Mouse (Mus musculus): ENCODE measurements at regions not wholly inside any gene's neighbourhood (a gene's known extent, or its start where the extent isn't known, plus 50 kb on each side); places are given as distances from the start of the nearest gene placed in this dataset.

DNA sequence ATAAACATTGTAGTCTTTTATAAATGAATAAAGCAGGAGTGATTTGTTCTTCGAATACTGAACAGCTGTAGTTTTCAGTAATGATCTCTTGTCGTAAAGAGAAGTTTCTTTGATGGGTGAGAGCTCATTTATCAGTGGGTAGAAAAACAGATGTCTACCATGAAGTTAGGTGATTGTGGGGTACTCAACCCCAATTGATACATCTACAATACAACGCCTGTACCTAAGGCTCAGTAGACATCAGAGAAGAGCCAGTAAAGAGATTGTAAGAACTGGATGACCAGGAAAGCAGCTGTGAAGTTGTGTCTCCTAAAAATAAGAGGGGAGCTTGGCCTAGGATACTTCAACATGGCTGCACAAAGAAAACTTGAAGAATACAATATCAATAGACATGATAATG lies 143.1 kb upstream of the Ednrb start:
- Histone ChIP-seq H3K9me3 (ENCODE audit: low read length) (no peaks in the 10 kb centered on the region), H3K4me1 (ENCODE audit: insufficient read depth, low read length) (0 out of 2 replicates have a peak, but pooled peaks cover 3% of the 10 kb centered on the region), H3K4me2 (replicated peaks; ENCODE audit: low read depth, low read length) (no peak overlapping the region), H3K27ac (ENCODE audit: low read length) (no peak overlapping the region), H3K36me3 (ENCODE audit: insufficient read depth, low read length) (no peaks in the 10 kb centered on the region), H3K9ac (replicated peaks; ENCODE audit: low read length) (no peak overlapping the region), H3K4me3 (ENCODE audit: low read length) (no peak overlapping the region), H3K27me3 (ENCODE audit: insufficient read depth, low read length) (no peaks in the 10 kb centered on the region)
- no peak for ATAC-seq (ENCODE audit: low FRiP score, low TSS enrichment)
- 80% methylated on average over 3 of the region's 3 CpGs for whole genome bisulfite sequencing

- no peak overlapping the region for H3K27ac ChIP-seq (ENCODE audit: low read length)
- H3K4me3 ChIP-seq (ENCODE audit: low read length): no peak overlapping the region
- no peaks in the 10 kb centered on the region for H3K36me3 ChIP-seq (ENCODE audit: insufficient read depth, low read length)
- H3K4me2 ChIP-seq (replicated peaks; ENCODE audit: low read depth, low read length): no peak overlapping the region
- H3K9me3 ChIP-seq (ENCODE audit: low read length): no peaks in the 10 kb centered on the region
- ATAC-seq (ENCODE audit: low FRiP score, low TSS enrichment): no peak
- H3K9ac ChIP-seq (replicated peaks; ENCODE audit: low read length): no peak overlapping the region
- no peaks in the 10 kb centered on the region for H3K27me3 ChIP-seq (ENCODE audit: insufficient read depth, low read length)
- 87% methylated on average over 5 of the region's 5 CpGs for WGBS
- H3K4me1 ChIP-seq (ENCODE audit: insufficient read depth, low read length): no peaks in the 10 kb centered on the region
Observed at GRCm38 (mm10) chr14:103984349-103984748, 140.1 kb upstream of the Ednrb start.

- Histone ChIP-seq H3K9ac (replicated peaks; ENCODE audit: low read length) (no peak overlapping the region), H3K9me3 (ENCODE audit: low read length) (no peaks in the 10 kb centered on the region), H3K27me3 (ENCODE audit: insufficient read depth, low read length) (no peaks in the 10 kb centered on the region), H3K4me2 (replicated peaks; ENCODE audit: low read depth, low read length) (no peak overlapping the region), H3K27ac (ENCODE audit: low read length) (no peak overlapping the region), H3K4me3 (ENCODE audit: low read length) (no peak overlapping the region), H3K36me3 (ENCODE audit: insufficient read depth, low read length) (no peaks in the 10 kb centered on the region), H3K4me1 (ENCODE audit: insufficient read depth, low read length) (no peaks in the 10 kb centered on the region)
- ATAC-seq (ENCODE audit: low FRiP score, low TSS enrichment): no peak
- 90% methylated on average over 2 of the region's 2 CpGs for WGBS
Observed at GRCm38 (mm10) chr14:103978808-103979207, 134.6 kb upstream of the Ednrb start.

GRCm38 (mm10) chr14:103977769-103978168 lies 133.6 kb upstream of the Ednrb start:
- no peaks in the 10 kb centered on the region for H3K9me3 ChIP-seq (ENCODE audit: low read length)
- no peaks in the 10 kb centered on the region for H3K4me1 ChIP-seq (ENCODE audit: insufficient read depth, low read length)
- H3K27me3 ChIP-seq (ENCODE audit: insufficient read depth, low read length): no peaks in the 10 kb centered on the region
- H3K4me3 ChIP-seq (ENCODE audit: low read length): no peak overlapping the region
- H3K36me3 ChIP-seq (ENCODE audit: insufficient read depth, low read length): no peaks in the 10 kb centered on the region
- no peak for ATAC-seq (ENCODE audit: low FRiP score, low TSS enrichment)
- no peak overlapping the region for H3K27ac ChIP-seq (ENCODE audit: low read length)
- WGBS: 44% methylated on average over 2 of the region's 2 CpGs
- no peak overlapping the region for H3K4me2 ChIP-seq (replicated peaks; ENCODE audit: low read depth, low read length)
- H3K9ac ChIP-seq (replicated peaks; ENCODE audit: low read length): no peak overlapping the region

- Histone ChIP-seq H3K36me3 (ENCODE audit: insufficient read depth, low read length) (no peaks in the 10 kb centered on the region), H3K4me1 (ENCODE audit: insufficient read depth, low read length) (peaks cover 3% of the 10 kb centered on the region; the same call in 1 of the 2 replicates), H3K27ac (ENCODE audit: low read length) (no peak overlapping the region), H3K9me3 (ENCODE audit: low read length) (no peaks in the 10 kb centered on the region), H3K9ac (replicated peaks; ENCODE audit: low read length) (no peak overlapping the region), H3K27me3 (ENCODE audit: insufficient read depth, low read length) (no peaks in the 10 kb centered on the region), H3K4me3 (ENCODE audit: low read length) (no peak overlapping the region), H3K4me2 (replicated peaks; ENCODE audit: low read depth, low read length) (no peak overlapping the region)
- WGBS: 79% methylated on average over 4 of the region's 4 CpGs
- ATAC-seq (ENCODE audit: low FRiP score, low TSS enrichment): no peak
Observed at GRCm38 (mm10) chr14:103973955-103974354, 129.8 kb upstream of the Ednrb start.

- 87% methylated on average over 7 of the region's 7 CpGs for WGBS
- Histone ChIP-seq H3K4me2 (replicated peaks; ENCODE audit: low read depth, low read length) (no peak overlapping the region), H3K27me3 (ENCODE audit: insufficient read depth, low read length) (no peaks in the 10 kb centered on the region), H3K4me1 (ENCODE audit: insufficient read depth, low read length) (peaks cover 4% of the 10 kb centered on the region; the same call in 1 of the 2 replicates), H3K36me3 (ENCODE audit: insufficient read depth, low read length) (no peaks in the 10 kb centered on the region), H3K9me3 (ENCODE audit: low read length) (no peaks in the 10 kb centered on the region), H3K9ac (replicated peaks; ENCODE audit: low read length) (no peak overlapping the region), H3K4me3 (ENCODE audit: low read length) (no peak overlapping the region), H3K27ac (ENCODE audit: low read length) (no peak overlapping the region)
- ATAC-seq (ENCODE audit: low FRiP score, low TSS enrichment): no peak
Observed at GRCm38 (mm10) chr14:103973111-103973510, 128.9 kb upstream of the Ednrb start.

DNA sequence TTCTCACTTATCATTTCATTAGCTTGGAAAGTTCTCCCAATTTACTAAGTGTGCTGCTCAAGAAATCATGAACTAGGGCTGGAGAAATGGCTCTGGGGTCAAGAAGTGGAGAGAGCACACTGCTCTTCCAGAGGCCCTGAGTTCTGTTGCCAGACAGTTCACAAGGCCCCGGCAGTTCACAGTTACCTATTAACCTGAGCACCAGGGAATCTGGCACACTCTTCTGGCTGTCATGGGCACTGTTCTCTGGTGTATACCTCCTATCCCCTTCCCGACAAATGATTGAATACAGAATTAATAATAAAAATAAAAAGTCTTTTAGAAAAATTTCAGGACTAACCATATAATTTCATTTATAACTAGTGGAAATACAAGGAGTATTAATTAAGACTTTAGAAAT lies 125.1 kb upstream of the Ednrb start:
- no peak overlapping the region for H3K27ac ChIP-seq (ENCODE audit: low read length)
- H3K4me3 ChIP-seq (ENCODE audit: low read length): no peak overlapping the region
- H3K4me1 ChIP-seq (ENCODE audit: insufficient read depth, low read length): peaks cover 4% of the 10 kb centered on the region; the same call in 1 of the 2 replicates
- 61% methylated on average over 2 of the region's 2 CpGs for WGBS
- no peak overlapping the region for H3K9ac ChIP-seq (replicated peaks; ENCODE audit: low read length)
- peak; percentile 90; the same call in 1 of the 2 replicates for ATAC-seq (ENCODE audit: low FRiP score, low TSS enrichment)
- no peak overlapping the region for H3K4me2 ChIP-seq (replicated peaks; ENCODE audit: low read depth, low read length)
- H3K27me3 ChIP-seq (ENCODE audit: insufficient read depth, low read length): no peaks in the 10 kb centered on the region
- no peaks in the 10 kb centered on the region for H3K36me3 ChIP-seq (ENCODE audit: insufficient read depth, low read length)
- no peaks in the 10 kb centered on the region for H3K9me3 ChIP-seq (ENCODE audit: low read length)

- Histone ChIP-seq H3K27ac (ENCODE audit: low read length) (no peak overlapping the region), H3K4me1 (ENCODE audit: insufficient read depth, low read length) (peaks cover 4% of the 10 kb centered on the region; the same call in 1 of the 2 replicates), H3K9me3 (ENCODE audit: low read length) (no peaks in the 10 kb centered on the region), H3K27me3 (ENCODE audit: insufficient read depth, low read length) (no peaks in the 10 kb centered on the region), H3K4me2 (replicated peaks; ENCODE audit: low read depth, low read length) (no peak overlapping the region), H3K9ac (replicated peaks; ENCODE audit: low read length) (no peak overlapping the region), H3K36me3 (ENCODE audit: insufficient read depth, low read length) (no peaks in the 10 kb centered on the region), H3K4me3 (ENCODE audit: low read length) (no peak overlapping the region)
- 63% methylated on average over 2 of the region's 2 CpGs for WGBS
- no peak for ATAC-seq (ENCODE audit: low FRiP score, low TSS enrichment)
Observed at GRCm38 (mm10) chr14:103966293-103966692, 122.1 kb upstream of the Ednrb start.

GRCm38 (mm10) chr14:103962303-103962881 lies 118.2 kb upstream of the Ednrb start:
- ATAC-seq (ENCODE audit: low FRiP score, low TSS enrichment): no peak
- Histone ChIP-seq H3K4me3 (ENCODE audit: low read length) (no peak overlapping the region), H3K27ac (ENCODE audit: low read length) (no peak overlapping the region), H3K4me1 (ENCODE audit: insufficient read depth, low read length) (no peaks in the 10 kb centered on the region), H3K36me3 (ENCODE audit: insufficient read depth, low read length) (no peaks in the 10 kb centered on the region), H3K4me2 (replicated peaks; ENCODE audit: low read depth, low read length) (no peak overlapping the region), H3K9ac (replicated peaks; ENCODE audit: low read length) (no peak overlapping the region), H3K9me3 (ENCODE audit: low read length) (no peaks in the 10 kb centered on the region), H3K27me3 (ENCODE audit: insufficient read depth, low read length) (no peaks in the 10 kb centered on the region)
- WGBS: 77% methylated on average over 11 of the region's 11 CpGs

GRCm38 (mm10) chr14:103951899-103952298 lies 107.7 kb upstream of the Ednrb start:
- WGBS: 70% methylated on average over 6 of the region's 6 CpGs
- H3K36me3 ChIP-seq (ENCODE audit: insufficient read depth, low read length): no peaks in the 10 kb centered on the region
- no peak overlapping the region for H3K9ac ChIP-seq (replicated peaks; ENCODE audit: low read length)
- H3K4me1 ChIP-seq (ENCODE audit: insufficient read depth, low read length): no peaks in the 10 kb centered on the region
- H3K4me2 ChIP-seq (replicated peaks; ENCODE audit: low read depth, low read length): no peak overlapping the region
- no peaks in the 10 kb centered on the region for H3K27me3 ChIP-seq (ENCODE audit: insufficient read depth, low read length)
- ATAC-seq (ENCODE audit: low FRiP score, low TSS enrichment): no peak
- no peak overlapping the region for H3K27ac ChIP-seq (ENCODE audit: low read length)
- H3K9me3 ChIP-seq (ENCODE audit: low read length): no peaks in the 10 kb centered on the region
- H3K4me3 ChIP-seq (ENCODE audit: low read length): no peak overlapping the region
